15 mouse cellular contexts compared by ENCODE assay signal in the genomic region with DNA sequence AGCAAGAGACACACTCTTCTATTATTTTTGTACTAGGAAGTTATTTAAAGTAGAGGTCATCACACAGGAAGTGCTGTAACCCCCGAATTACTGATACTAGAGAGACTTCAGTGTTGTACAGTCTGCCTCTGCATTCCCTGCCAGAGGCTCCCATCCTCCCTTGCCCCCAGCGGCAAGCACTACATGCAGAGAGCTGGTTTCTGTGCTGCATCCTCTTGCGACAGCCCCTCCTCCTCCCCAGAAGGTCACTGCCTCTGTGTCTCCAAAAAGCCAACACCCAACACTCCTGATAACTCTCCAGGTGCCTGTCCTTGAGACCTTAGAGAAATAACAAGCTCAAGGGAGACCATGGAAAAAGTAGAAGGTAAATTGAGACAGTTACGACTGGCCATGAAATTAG.
"Had no signal": no experiment of that assay in that cellular context is flagged by ENCODE, and none has a peak within 500 bp of the region (broad histone marks: within the 10 kb centered on the region; RNA-seq: fewer than 3 reads in every experiment).

No protein-coding gene starts in this region.

- H3K4me2 ChIP-seq: liver, embryonic 13.5 days; lung, embryonic 15.5 days; midbrain, embryonic 11.5 days; midbrain, embryonic 15.5 days; neural tube, embryonic 13.5 days; stomach, embryonic 15.5 days had no signal

- H3K36me3 ChIP-seq: limb, embryonic 10.5 days; liver, embryonic 13.5 days; lung, embryonic 15.5 days; midbrain, embryonic 15.5 days; neural tube, embryonic 13.5 days; stomach, embryonic 15.5 days had no signal

- H3K9ac ChIP-seq: liver, embryonic 13.5 days; liver, postnatal 0 days; lung, embryonic 15.5 days; midbrain, embryonic 15.5 days; neural tube, embryonic 13.5 days; stomach, embryonic 15.5 days had no signal

- H3K9me3 ChIP-seq: limb, embryonic 10.5 days; liver, embryonic 13.5 days; lung, embryonic 15.5 days; megakaryocyte, embryonic 14.5 days; midbrain, embryonic 15.5 days; neural tube, embryonic 13.5 days; stomach, embryonic 15.5 days had no signal

- H3K27ac ChIP-seq: left cerebral cortex, adult 2 months; limb, embryonic 10.5 days; liver, embryonic 13.5 days; lung, embryonic 15.5 days; macrophage; midbrain, embryonic 15.5 days; neural tube, embryonic 13.5 days; stomach, embryonic 15.5 days had no signal

- ATAC-seq: intestine, embryonic 16.5 days; liver, postnatal 0 days; midbrain, embryonic 15.5 days had no signal

- DNase-seq: kidney, postnatal 10 days; liver, embryonic 13.5 days; liver, postnatal 0 days; lung, postnatal 14 days; right cerebral cortex, postnatal 4 days had no signal

- H3K4me1 ChIP-seq: liver, embryonic 13.5 days; lung, embryonic 15.5 days; stomach, embryonic 15.5 days had no signal

- H3K4me3 ChIP-seq: left cerebral cortex, adult 2 months; limb, embryonic 10.5 days; liver, embryonic 13.5 days; lung, embryonic 15.5 days; midbrain, embryonic 15.5 days; neural tube, embryonic 13.5 days; stomach, embryonic 15.5 days had no signal

- H3K27me3 ChIP-seq: liver, embryonic 13.5 days; lung, embryonic 15.5 days; megakaryocyte, embryonic 14.5 days; midbrain, embryonic 15.5 days; neural tube, embryonic 13.5 days; stomach, embryonic 15.5 days had no signal
